ENCODE assay signal across 22 mouse cellular contexts in the genomic region with DNA sequence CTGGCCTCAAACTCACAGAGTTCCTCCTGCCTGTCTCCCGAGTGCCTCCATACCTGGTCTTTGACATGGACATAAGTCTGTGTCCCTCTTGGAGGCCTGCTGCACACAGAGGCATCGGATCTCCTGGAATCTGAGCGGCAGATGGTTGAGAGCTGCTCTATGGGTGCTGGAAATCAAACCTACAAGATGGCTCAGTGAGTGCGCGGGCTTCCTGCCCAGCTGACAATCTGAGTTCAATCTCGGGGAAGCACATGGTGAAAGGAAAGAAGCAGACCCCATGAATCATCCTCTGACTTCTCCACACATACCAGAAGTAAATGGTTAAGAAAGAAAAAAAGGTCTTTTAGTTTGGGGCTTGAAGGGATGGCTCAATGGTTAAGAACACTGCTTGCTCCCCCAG. TPM values are rescaled to one million over a fixed set of nuclear protein-coding genes. Genes with fewer than 3 reads are reported as not detected.
"Had no signal": no experiment of that assay in that cellular context is flagged by ENCODE, and none has a peak within 500 bp of the region (broad histone marks: within the 10 kb centered on the region; RNA-seq: fewer than 3 reads in every experiment).

No protein-coding gene starts in this region.

- H3K4me2 ChIP-seq: lung, embryonic 14.5 days; midbrain, embryonic 12.5 days; neural tube, embryonic 13.5 days; neural tube, embryonic 15.5 days; stomach, embryonic 15.5 days had no signal

- ATAC-seq: liver, embryonic 12.5 days; midbrain, embryonic 16.5 days had no signal

- H3K9me3 ChIP-seq: liver, embryonic 12.5 days; midbrain, embryonic 10.5 days; midbrain, embryonic 12.5 days; neural tube, embryonic 13.5 days; neural tube, embryonic 15.5 days; stomach, embryonic 15.5 days had no signal

- H3K4me1 ChIP-seq: midbrain, embryonic 10.5 days; neural tube, embryonic 13.5 days; neural tube, embryonic 15.5 days; stomach, embryonic 15.5 days had no signal

- DNase-seq: lung, adult 18-20 months; lung, embryonic 14.5 days; lung, postnatal 10 days; lung, postnatal 4 days; midbrain, embryonic 14.5 days; right cerebral cortex, postnatal 14 days had no signal

- H3K27me3 ChIP-seq: midbrain, embryonic 12.5 days; neural tube, embryonic 13.5 days; neural tube, embryonic 15.5 days; stomach, embryonic 15.5 days had no signal

- H3K36me3 ChIP-seq: liver, embryonic 12.5 days; midbrain, embryonic 10.5 days; midbrain, embryonic 12.5 days; neural tube, embryonic 13.5 days; neural tube, embryonic 15.5 days; stomach, embryonic 15.5 days had no signal

- H3K9ac ChIP-seq: liver, embryonic 12.5 days; liver, embryonic 14.5 days; lung, embryonic 14.5 days; midbrain, embryonic 12.5 days; neural tube, embryonic 13.5 days; neural tube, embryonic 15.5 days; stomach, embryonic 15.5 days had no signal

- H3K4me3 ChIP-seq: liver, embryonic 12.5 days; midbrain, embryonic 10.5 days; midbrain, embryonic 12.5 days; neural tube, embryonic 13.5 days; neural tube, embryonic 15.5 days; stomach, embryonic 15.5 days had no signal

- H3K27ac ChIP-seq: liver, embryonic 12.5 days; liver, embryonic 14.5 days; midbrain, embryonic 10.5 days; midbrain, embryonic 12.5 days; neural tube, embryonic 13.5 days; neural tube, embryonic 15.5 days; stomach, embryonic 15.5 days; stomach, postnatal 0 days had no signal

RNA-seq across cellular contexts. Expression of a gene that starts 2.8 kb away (rescaled TPM):
- polyA plus RNA-seq: liver, embryonic 16.5 days; lung, embryonic 16.5 days; midbrain, embryonic 10.5 days; stomach, postnatal 0 days had no signal

RNA-seq across cellular contexts. Expression of a gene that starts 45.0 kb away (rescaled TPM):
- polyA plus RNA-seq: liver, adult 2 months; liver, embryonic 12.5 days; liver, embryonic 14.5 days; liver, embryonic 16.5 days; lung, embryonic 14.5 days; lung, embryonic 16.5 days; midbrain, embryonic 10.5 days; midbrain, embryonic 12.5 days; midbrain, embryonic 14.5 days; midbrain, embryonic 16.5 days; neural tube, embryonic 11.5 days; neural tube, embryonic 13.5 days; neural tube, embryonic 15.5 days; spleen, adult 2 months; stomach, embryonic 15.5 days; stomach, postnatal 0 days; testis, adult 2 months; urinary bladder, adult 2 months had no signal
